Mouse (Mus musculus): ENCODE data around the gene Nalcn. TPM values are rescaled to one million over a fixed set of nuclear protein-coding genes. Genes with fewer than 3 reads are reported as not detected.

The Nalcn gene
- total and polyA plus RNA-seq, 3 experiments: 0.03 TPM; not detected in 2

DNA sequence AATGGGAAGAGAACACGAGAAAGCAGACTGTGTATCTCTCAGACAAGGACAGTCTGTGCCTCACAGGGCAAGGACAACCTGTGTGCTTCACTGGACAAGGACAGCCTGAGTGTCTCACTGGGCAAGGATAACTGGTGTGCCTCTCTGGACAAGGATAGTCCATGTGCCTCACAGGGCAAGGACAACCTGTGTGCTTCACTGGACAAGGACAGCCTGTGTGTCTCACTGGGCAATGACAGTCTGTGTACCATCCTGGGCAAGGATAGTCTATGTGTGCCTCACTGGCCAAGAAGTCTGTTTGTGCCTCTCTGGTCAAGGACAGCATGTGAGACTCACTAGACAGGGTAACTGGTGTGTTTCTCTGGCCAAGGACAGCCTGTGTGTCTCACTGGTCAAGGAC, 180.9 kb downstream of the Nalcn start:
- H3K4me1 ChIP-seq (ENCODE audit: control insufficient read depth in 1 of 2, insufficient read depth in 2 of 2, low read length in 2 of 2): no peaks in the 10 kb centered on the region
- no peak overlapping the region for H3K27ac ChIP-seq (ENCODE audit: control insufficient read depth, low read depth, low read length)
- H3K27me3 ChIP-seq (ENCODE audit: control insufficient read depth in 1 of 2, insufficient read depth in 2 of 2, low read length in 2 of 2): no peaks in the 10 kb centered on the region
- H3K79me2 ChIP-seq (ENCODE audit: control insufficient read depth, insufficient read depth, low read length, poor library complexity): no peaks in the 10 kb centered on the region
- no peak overlapping the region for H3K9ac ChIP-seq (ENCODE audit: control insufficient read depth, low read depth, low read length, poor library complexity, severe bottlenecking)
- TF ChIP-seq RAD21 (IDR thresholded peaks at IDR 0.05; ENCODE audit: low read depth, low read length) (no peak), ETS1 (IDR thresholded peaks at IDR 0.05; ENCODE audit: low read depth, low read length) (no peak), POLR2AphosphoS2 (IDR thresholded peaks at IDR 0.05; ENCODE audit: low read length) (no peak), NELFE (IDR thresholded peaks at IDR 0.05; ENCODE audit: low read depth, low read length) (no peak), MYC (IDR thresholded peaks at IDR 0.05; ENCODE audit: low read depth, low read length) (no peak), KAT2A (conservative IDR thresholded peaks at IDR 0.05; ENCODE audit: low read depth, low read length) (no peak), UBTF (IDR thresholded peaks at IDR 0.05; ENCODE audit: borderline replicate concordance, insufficient read depth, low read depth, low read length) (no peak)
- H3K9me3 ChIP-seq (replicated peaks; ENCODE audit: insufficient read depth, low read length): no peaks in the 10 kb centered on the region
- no peak for DNase-seq (ENCODE audit: low read depth, low spot score)
- no peaks in the 10 kb centered on the region for H3K36me3 ChIP-seq (ENCODE audit: control insufficient read depth in 1 of 2, insufficient read depth in 2 of 2, low read length in 2 of 2)
- no peak overlapping the region for H3K4me3 ChIP-seq (ENCODE audit: control insufficient read depth in 1 of 2, insufficient read depth in 1 of 2, low read depth in 2 of 2, low read length in 2 of 2)

DNA sequence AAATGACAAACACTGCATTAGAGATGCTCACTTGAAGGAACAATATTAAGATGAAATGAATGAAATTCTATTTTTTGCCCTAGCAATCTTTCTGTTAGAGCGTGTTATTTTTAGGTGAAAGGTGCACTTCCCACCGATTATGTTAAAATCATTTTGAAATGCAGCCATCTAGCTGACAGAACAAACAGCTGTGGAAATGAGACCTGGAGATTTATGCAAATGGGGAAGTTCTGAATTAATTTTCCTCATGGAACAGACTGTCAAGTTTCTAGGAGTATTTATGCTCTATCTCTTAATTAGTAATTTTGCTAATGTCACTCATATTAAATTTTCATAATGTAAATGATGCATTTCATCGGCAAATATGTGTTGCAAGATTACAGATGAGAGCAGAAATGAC, 191.4 kb downstream of the Nalcn start:
- H3K4me3 ChIP-seq (ENCODE audit: control insufficient read depth in 1 of 2, insufficient read depth in 1 of 2, low read depth in 2 of 2, low read length in 2 of 2): no peak overlapping the region
- DNase-seq (ENCODE audit: low read depth, low spot score): no peak
- no peak overlapping the region for H3K27ac ChIP-seq (ENCODE audit: control insufficient read depth, low read depth, low read length)
- no peak overlapping the region for H3K9ac ChIP-seq (ENCODE audit: control insufficient read depth, low read depth, low read length, poor library complexity, severe bottlenecking)
- no peaks in the 10 kb centered on the region for H3K4me1 ChIP-seq (ENCODE audit: control insufficient read depth in 1 of 2, insufficient read depth in 2 of 2, low read length in 2 of 2)
- TF ChIP-seq MAFK (IDR thresholded peaks at IDR 0.05; ENCODE audit: borderline replicate concordance, low read depth, low read length) (no peak), ELF1 (IDR thresholded peaks at IDR 0.05; ENCODE audit: low read depth, low read length) (no peak), TBP (IDR thresholded peaks at IDR 0.05; ENCODE audit: low read depth, low read length) (no peak), POLR2AphosphoS2 (IDR thresholded peaks at IDR 0.05; ENCODE audit: low read length) (no peak), SMC3 (IDR thresholded peaks at IDR 0.05; ENCODE audit: low read depth, low read length) (no peak), ZMIZ1 (IDR thresholded peaks at IDR 0.05; ENCODE audit: low read depth, low read length) (no peak), USF2 (IDR thresholded peaks at IDR 0.05; ENCODE audit: borderline replicate concordance in 1 of 2, insufficient read depth in 1 of 2, low read depth in 1 of 2, low read length in 2 of 2) (no peak), NELFE (IDR thresholded peaks at IDR 0.05; ENCODE audit: low read depth, low read length) (no peak), GATA1 (IDR thresholded peaks at IDR 0.05; ENCODE audit: low read depth, low read length) (no peak), USF1 (IDR thresholded peaks at IDR 0.05; ENCODE audit: low read depth, low read length) (no peak), ZKSCAN1 (IDR thresholded peaks at IDR 0.05; ENCODE audit: low read depth, low read length) (no peak), TAL1 (IDR thresholded peaks at IDR 0.05; ENCODE audit: low read length) (no peak), MXI1 (IDR thresholded peaks at IDR 0.05; ENCODE audit: low read depth, low read length) (no peak), MYC (IDR thresholded peaks at IDR 0.05; ENCODE audit: low read depth, low read length) (no peak), EP300 (IDR thresholded peaks at IDR 0.05; ENCODE audit: low read depth in 1 of 2, low read length in 2 of 2) (no peak), BHLHE40 (IDR thresholded peaks at IDR 0.05; ENCODE audit: borderline replicate concordance, low read depth, low read length) (no peak), NRF1 (IDR thresholded peaks at IDR 0.05; ENCODE audit: insufficient read depth, low read depth, low read length, poor library complexity, severe bottlenecking) (no peak), MYB (IDR thresholded peaks at IDR 0.05; ENCODE audit: low read depth, low read length) (no peak), POLR2A (IDR thresholded peaks at IDR 0.05; ENCODE audit: control insufficient read depth in 1 of 2, insufficient read depth in 1 of 2, low read depth in 1 of 2, low read length in 2 of 2, poor library complexity in 1 of 2) (no peak), CTCF (IDR thresholded peaks at IDR 0.05 in 2 of 3, conservative IDR thresholded peaks at IDR 0.05 in 1 of 3; ENCODE audit: control insufficient read depth in 1 of 3, insufficient read depth in 1 of 3, low read depth in 2 of 3, low read length in 3 of 3, poor library complexity in 1 of 3, severe bottlenecking in 1 of 3) (no peak)
- no peaks in the 10 kb centered on the region for H3K27me3 ChIP-seq (ENCODE audit: control insufficient read depth in 1 of 2, insufficient read depth in 2 of 2, low read length in 2 of 2)
- H3K79me2 ChIP-seq (ENCODE audit: control insufficient read depth, insufficient read depth, low read length, poor library complexity): no peaks in the 10 kb centered on the region
- no peaks in the 10 kb centered on the region for H3K9me3 ChIP-seq (replicated peaks; ENCODE audit: insufficient read depth, low read length)
- no peaks in the 10 kb centered on the region for H3K36me3 ChIP-seq (ENCODE audit: control insufficient read depth in 1 of 2, insufficient read depth in 2 of 2, low read length in 2 of 2)
